Mouse (Mus musculus) midbrain, embryonic 13.5 days (tissue): ENCODE data around the gene Prr12. TPM values are rescaled to one million over a fixed set of nuclear protein-coding genes. Genes with fewer than 3 reads are reported as not detected.

ENCODE experiments used
- ATAC-seq: fragments of 200-750 bp; cut with Nextera tagmentation; 2 replicates; pipeline ENCODE4 v1.8.0; 2017; ENCODE audit warnings: mild to moderate bottlenecking, moderate TSS enrichment, moderate library complexity
- H3K27ac ChIP-seq: fragments of 300-500 bp; sonication (generic); 2 replicates; pipeline ENCODE4 v1.5.1; 2015; ENCODE audit warnings: inconsistent platforms, mild to moderate bottlenecking, moderate library complexity
- H3K27me3 ChIP-seq: fragments of 300-500 bp; sonication (generic); 2 replicates; pipeline ENCODE4 v1.6.1; 2015; ENCODE audit warnings: mild to moderate bottlenecking, inconsistent platforms
- H3K36me3 ChIP-seq: fragments of 300-500 bp; sonication (generic); 2 replicates; pipeline ENCODE4 v1.6.1; 2015; ENCODE audit warnings: mild to moderate bottlenecking, inconsistent platforms
- H3K4me1 ChIP-seq: fragments of 300-500 bp; sonication (generic); replicated peaks from 2 replicates; pipeline ENCODE4 v1.6.1; 2015; ENCODE audit warnings: inconsistent platforms
- H3K4me2 ChIP-seq: fragments of 300-500 bp; sonication (generic); replicated peaks from 2 replicates; pipeline ENCODE4 v1.6.1; 2015; ENCODE audit warnings: moderate library complexity, mild to moderate bottlenecking, inconsistent platforms
- H3K4me3 ChIP-seq: fragments of 300-500 bp; sonication (generic); replicated peaks from 2 replicates; pipeline ENCODE4 v1.5.1; 2015; ENCODE audit warnings: mild to moderate bottlenecking, inconsistent platforms
- H3K9ac ChIP-seq: fragments of 300-500 bp; sonication (generic); replicated peaks from 2 replicates; pipeline ENCODE4 v1.6.1; 2015; ENCODE audit warnings: mild to moderate bottlenecking, inconsistent platforms
- H3K9me3 ChIP-seq: fragments of 300-500 bp; sonication (generic); 2 replicates; pipeline ENCODE4 v1.6.1; 2016; ENCODE audit warnings: mild to moderate bottlenecking, inconsistent platforms
- WGBS: fragments of 180-500 bp; shearing (Covaris S2); methylation state at CpG from one replicate; pipeline ENCODE4 v1.1.7; 2015; 5-methylcytosine and 5-hydroxymethylcytosine counted together
- polyA plus RNA-seq: library from polyadenylated mRNA; unstranded; fragments of >200 nt; fragmentation: Nextera tagmentation; extraction: Ambion mirVana; gene quantifications from 2 replicates; pipeline ENCODE4 v1.2.1, GENCODE M21; 2015

The Prr12 gene
- polyA plus RNA-seq, 1 experiment from 2014 or later = 17.0 TPM

DNA sequence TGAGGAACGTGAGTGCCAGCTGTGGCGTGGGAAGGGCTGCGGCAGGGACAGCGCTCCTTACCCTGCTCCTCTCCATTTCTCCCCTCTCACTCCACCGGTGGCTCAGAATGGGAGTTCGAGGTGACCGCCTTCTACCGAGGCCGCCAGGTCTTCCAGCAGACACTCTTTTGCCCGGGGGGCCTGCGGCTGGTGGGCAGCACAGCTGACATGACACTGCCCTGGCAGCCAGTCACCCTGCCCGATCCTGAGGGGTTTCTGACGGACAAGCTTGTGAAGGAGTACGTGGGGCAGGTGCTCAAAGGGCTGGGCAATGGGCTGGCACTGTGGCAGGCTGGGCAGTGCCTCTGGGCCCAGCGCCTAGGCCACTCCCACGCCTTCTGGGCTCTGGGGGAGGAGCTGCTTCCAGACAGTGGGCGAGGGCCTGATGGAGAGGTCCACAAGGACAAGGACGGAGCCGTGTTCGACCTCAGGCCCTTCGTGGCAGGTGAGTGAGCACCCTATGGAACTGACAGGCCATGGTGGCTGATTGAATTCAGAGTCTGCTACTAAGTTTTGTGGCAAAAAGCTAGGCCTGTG lies 52.1 kb downstream of the Prr12 start:
- Histone ChIP-seq H3K4me2 (no peak overlapping the region), H3K4me3 (no peak overlapping the region), H3K27ac (no peak overlapping the region), H3K9me3 (no peaks in the 10 kb centered on the region), H3K36me3 (peaks cover 60% of the 10 kb centered on the region), H3K4me1 (peaks cover 33% of the 10 kb centered on the region), H3K27me3 (no peaks in the 10 kb centered on the region), H3K9ac (no peak overlapping the region)
- no peak for ATAC-seq
- 86% methylated on average over 21 of the region's 21 CpGs for WGBS

DNA sequence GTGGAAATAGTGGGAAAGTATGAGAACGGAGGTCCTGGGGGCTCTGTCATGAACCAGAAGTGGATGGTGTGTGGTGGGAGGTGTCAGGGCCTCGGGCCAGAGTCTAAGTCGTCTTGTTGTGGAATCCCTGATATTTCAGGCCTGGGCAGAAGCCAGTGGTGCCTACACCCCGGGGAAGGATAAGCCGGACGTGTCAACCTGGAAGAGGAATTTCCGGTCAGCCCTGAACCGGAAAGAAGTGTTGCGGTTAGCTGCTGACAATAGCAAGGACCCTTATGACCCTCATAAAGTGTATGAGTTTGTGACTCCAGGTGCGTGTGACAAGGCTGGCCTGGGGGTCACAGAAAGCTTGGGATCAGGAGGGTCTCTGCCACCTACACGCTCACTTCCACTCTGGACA lies 52.9 kb downstream of the Prr12 start:
- H3K36me3 ChIP-seq = peaks cover 51% of the 10 kb centered on the region
- no peaks in the 10 kb centered on the region for H3K9me3 ChIP-seq
- peaks cover 33% of the 10 kb centered on the region for H3K4me1 ChIP-seq
- 87% methylated on average over 11 of the region's 11 CpGs for WGBS
- H3K9ac ChIP-seq = no peak overlapping the region
- no peak for ATAC-seq
- H3K4me3 ChIP-seq = no peak overlapping the region
- H3K27me3 ChIP-seq = no peaks in the 10 kb centered on the region
- no peak overlapping the region; the same call in 1 of the 2 replicates for H3K4me2 ChIP-seq
- no peak overlapping the region for H3K27ac ChIP-seq

DNA sequence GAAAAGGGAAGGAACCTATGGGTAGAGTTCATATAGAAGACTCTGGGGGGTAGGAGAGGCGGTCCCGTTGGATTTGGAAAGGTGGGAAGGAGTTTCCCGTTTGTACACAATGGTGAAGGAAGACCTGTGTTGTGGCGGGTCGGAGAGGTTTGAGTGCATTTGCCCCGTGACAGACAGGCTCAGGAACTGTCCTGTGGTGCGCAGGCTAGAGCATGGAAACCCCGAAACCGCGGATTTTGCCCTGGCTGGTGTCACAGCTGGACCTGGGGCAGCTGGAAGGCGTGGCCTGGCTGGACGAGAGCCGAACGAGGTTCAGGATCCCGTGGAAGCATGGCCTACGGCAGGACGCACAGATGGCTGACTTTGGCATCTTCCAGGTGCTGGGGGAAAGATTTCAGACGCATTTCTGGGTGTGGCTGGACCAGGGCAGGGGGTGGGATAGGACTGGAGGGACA lies 54.2 kb downstream of the Prr12 start, which contains the start of gene Bcl2l12:
Gene Bcl2l12 (minus strand): TSS at position 212 of the 455 bp plus-strand sequence.
- no peaks in the 10 kb centered on the region for H3K9me3 ChIP-seq
- H3K4me1 ChIP-seq = peaks cover 33% of the 10 kb centered on the region
- peak within 1 kb of the TSS; percentile 50 for H3K4me3 ChIP-seq
- peaks cover 46% of the 10 kb centered on the region for H3K36me3 ChIP-seq
- peak within 1 kb of the TSS; percentile 74 for H3K9ac ChIP-seq
- no peaks in the 10 kb centered on the region for H3K27me3 ChIP-seq
- peak within 1 kb of the TSS; percentile 69 for H3K4me2 ChIP-seq
- no peak for ATAC-seq
- 5% methylated on average over 18 of the region's 18 CpGs for WGBS
- peak within 1 kb of the TSS; percentile 30 for H3K27ac ChIP-seq

DNA sequence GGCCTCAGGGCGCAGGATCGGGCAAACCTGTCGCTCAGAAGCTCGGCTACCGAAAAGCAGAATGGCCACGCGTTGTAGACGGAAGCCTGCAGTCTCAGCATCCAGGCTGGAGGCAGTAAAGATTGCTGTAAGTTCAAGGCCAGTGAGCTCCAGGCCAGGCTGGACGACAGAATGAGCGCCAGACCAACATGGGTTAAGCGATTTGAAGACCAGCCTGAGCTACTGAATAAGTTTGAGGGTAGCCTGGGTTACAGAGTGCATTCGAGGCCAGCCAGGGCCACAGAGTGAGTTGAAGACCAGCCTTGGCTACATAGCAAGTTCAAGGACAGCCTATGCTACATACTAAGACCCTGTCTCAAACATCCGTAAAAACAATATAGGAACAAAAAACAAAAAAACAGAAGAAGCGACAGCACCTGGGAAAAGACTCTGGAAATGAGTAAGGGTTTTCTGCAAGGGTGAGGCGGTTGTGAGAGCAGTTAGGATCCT lies 54.7 kb downstream of the Prr12 start:
- Histone ChIP-seq H3K9me3 (no peaks in the 10 kb centered on the region), H3K27me3 (no peaks in the 10 kb centered on the region), H3K27ac (peak overlapping the region; percentile 30), H3K36me3 (peaks cover 41% of the 10 kb centered on the region), H3K4me2 (peak overlapping the region; percentile 69), H3K4me1 (peaks cover 33% of the 10 kb centered on the region), H3K9ac (peak overlapping the region; percentile 74), H3K4me3 (peak overlapping the region; percentile 50)
- WGBS = 5% methylated on average over 15 of the region's 15 CpGs
- peak; percentile 25; the same call in 1 of the 2 replicates for ATAC-seq

DNA sequence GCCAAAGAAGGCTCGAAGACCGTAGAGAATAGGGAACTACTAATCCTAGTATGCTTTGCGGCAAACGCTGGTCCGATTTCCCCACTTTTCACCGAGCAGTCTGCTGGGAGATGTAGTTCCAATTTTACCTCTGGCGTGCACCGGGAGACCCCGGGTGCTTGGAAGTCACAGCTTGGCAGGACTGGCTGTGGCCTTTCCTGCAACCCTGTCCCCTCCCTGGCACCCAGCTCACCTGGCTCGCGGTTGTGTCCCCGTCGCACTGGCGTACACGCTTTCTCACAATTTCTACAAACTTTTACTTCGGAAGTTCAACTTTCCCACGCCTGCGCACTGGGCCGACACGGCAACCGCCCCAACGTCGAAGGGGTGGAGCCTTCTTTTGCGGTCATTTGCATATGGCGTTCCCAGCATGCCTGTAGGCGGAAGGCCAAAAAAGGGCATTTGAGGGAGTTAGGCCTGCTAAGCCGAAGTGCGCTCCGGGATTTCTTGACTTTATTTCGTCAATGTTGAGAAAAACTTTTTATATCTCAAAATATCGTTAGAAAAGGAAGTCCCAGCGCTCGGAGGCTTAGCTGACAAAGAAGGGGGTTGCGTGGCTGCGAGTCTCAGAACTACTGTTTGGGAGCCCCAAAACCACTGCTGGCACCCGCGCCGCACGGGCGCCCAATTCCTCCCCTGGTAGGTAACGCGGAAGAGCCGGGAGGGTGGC lies 55.3 kb downstream of the Prr12 start, which contains the start of gene Irf3:
Gene Irf3 (plus strand): TSS at position 418 of the 709 bp plus-strand sequence.
- Histone ChIP-seq H3K9me3 (no peaks in the 10 kb centered on the region), H3K4me1 (peaks cover 33% of the 10 kb centered on the region), H3K9ac (peak within 1 kb of the TSS; percentile 74), H3K27ac (peak within 1 kb of the TSS; percentile 30), H3K4me2 (peak within 1 kb of the TSS; percentile 69), H3K27me3 (no peaks in the 10 kb centered on the region), H3K4me3 (peak within 1 kb of the TSS; percentile 50), H3K36me3 (peaks cover 40% of the 10 kb centered on the region)
- WGBS = under 1% methylated on average over 43 of the region's 43 CpGs
- ATAC-seq = peak; percentile 92

DNA sequence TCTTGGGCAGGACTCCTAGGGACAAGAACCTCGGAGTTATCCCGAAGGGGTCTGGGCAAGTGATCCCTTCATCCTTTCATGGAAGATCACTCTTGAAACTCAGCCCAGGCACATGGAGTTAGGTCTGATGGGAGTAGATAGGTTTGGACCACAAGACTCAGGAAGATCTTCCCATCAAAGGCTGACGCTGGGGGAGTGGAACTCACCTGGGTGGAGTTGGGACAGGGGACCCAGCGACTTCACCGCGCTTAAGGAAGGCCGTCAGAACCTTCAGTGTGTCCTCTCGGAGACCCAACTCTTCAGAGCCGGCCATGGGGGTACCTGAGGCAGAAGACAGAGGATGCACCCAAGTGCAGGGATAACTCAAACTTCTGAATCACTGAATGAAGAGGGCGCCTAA lies 56.0 kb downstream of the Prr12 start:
- Histone ChIP-seq H3K9me3 (no peaks in the 10 kb centered on the region), H3K9ac (peak overlapping the region; percentile 74), H3K27ac (no peak overlapping the region), H3K36me3 (peaks cover 37% of the 10 kb centered on the region), H3K4me1 (peaks cover 33% of the 10 kb centered on the region), H3K27me3 (no peaks in the 10 kb centered on the region), H3K4me2 (peak overlapping the region; percentile 69), H3K4me3 (peak overlapping the region; percentile 50)
- WGBS = 14% methylated on average over 10 of the region's 10 CpGs
- ATAC-seq = no peak

DNA sequence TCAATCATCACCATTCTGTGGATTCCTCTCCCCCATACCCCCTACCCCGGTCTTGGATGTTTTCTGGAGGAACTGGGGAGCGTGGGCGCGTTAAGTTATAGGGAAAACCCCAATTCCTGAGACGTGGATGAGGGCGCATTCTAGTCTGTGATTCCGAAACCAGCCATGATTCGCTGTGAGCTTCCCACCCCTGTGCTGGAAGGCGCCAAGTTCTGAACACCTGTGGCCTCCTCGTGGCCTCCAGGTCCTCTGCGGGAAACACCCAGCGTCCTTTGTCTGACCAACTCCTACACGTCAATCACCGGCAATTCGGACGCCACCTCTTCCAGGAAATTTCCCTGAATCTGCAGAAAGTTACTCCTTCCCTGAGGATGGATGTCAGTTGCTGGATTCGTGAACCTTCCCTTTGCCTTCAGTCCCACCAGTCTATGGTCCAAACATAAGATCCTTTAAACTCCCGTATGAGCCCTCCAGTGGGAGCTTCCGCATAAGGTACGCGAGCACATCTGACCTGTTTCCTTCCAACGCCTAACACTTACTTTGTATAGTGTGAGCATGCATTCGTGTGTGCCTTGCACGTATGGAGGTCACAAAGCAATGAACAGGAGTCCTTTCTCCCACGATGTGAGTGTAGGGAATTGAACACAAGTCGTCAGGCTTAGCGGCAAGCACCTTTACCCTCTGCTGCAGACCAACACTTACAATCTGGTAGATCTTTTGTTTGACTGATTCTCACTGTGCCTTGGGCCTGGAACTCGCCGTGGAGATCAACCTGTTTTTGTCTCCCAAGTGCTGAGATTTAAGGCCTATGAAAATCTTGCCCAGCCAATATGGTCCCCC lies 65.6 kb downstream of the Prr12 start:
- peak overlapping the region; percentile 86 for H3K4me2 ChIP-seq
- 1% methylated on average over 29 of the region's 29 CpGs for WGBS
- ATAC-seq = peak; percentile 49
- H3K27me3 ChIP-seq = no peaks in the 10 kb centered on the region
- H3K9ac ChIP-seq = peak overlapping the region; percentile 87
- H3K27ac ChIP-seq = peak overlapping the region; percentile 93
- peak overlapping the region; percentile 94 for H3K4me3 ChIP-seq
- H3K36me3 ChIP-seq = peaks cover 18% of the 10 kb centered on the region
- no peaks in the 10 kb centered on the region for H3K9me3 ChIP-seq
- peaks cover 50% of the 10 kb centered on the region for H3K4me1 ChIP-seq

DNA sequence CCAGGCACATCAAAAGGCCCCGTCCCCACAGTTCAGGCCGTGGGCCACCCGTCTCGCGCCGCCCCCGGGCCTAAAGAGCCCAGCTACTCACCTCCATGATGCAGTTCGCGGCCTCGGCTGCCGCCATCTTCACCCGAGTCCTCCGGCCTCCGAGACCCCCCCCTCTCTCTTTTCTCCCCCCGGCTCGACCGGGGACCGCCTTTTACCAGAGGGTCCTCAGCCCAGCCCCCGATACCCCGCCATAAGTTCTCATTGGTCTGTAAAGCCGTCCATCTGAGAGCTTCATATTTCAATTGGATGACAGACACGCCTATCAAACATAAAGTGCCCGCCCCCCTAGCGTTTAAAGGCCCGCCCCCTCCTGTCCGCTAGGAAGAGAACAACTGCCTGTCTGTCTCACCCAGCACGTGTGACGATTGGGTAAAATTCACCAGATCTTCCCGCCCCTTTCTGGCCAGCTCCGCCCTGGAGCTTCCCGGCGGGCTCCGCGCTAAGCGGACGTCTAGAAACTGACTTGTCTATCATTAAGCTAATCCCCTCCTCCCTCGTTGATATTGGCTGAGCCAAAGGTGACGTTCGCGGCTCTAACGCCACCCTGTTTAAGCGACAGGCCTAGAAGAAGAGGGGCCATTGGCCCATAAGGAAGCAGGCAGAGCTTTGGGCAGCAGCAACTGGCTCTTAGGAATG lies 66.3 kb downstream of the Prr12 start, which contains the start of gene Prmt1:
Gene Prmt1 (minus strand): TSS at position 377 of the 687 bp plus-strand sequence.
- no peaks in the 10 kb centered on the region for H3K27me3 ChIP-seq
- WGBS = 1% methylated on average over 42 of the region's 42 CpGs
- H3K4me2 ChIP-seq = peak within 1 kb of the TSS; percentile 86
- ATAC-seq = peak; percentile 98
- H3K9me3 ChIP-seq = no peaks in the 10 kb centered on the region
- H3K4me3 ChIP-seq = peak within 1 kb of the TSS; percentile 94
- H3K36me3 ChIP-seq = peaks cover 20% of the 10 kb centered on the region
- peak within 1 kb of the TSS; percentile 98 for H3K9ac ChIP-seq
- H3K27ac ChIP-seq = peak within 1 kb of the TSS; percentile 95
- peaks cover 50% of the 10 kb centered on the region for H3K4me1 ChIP-seq

DNA sequence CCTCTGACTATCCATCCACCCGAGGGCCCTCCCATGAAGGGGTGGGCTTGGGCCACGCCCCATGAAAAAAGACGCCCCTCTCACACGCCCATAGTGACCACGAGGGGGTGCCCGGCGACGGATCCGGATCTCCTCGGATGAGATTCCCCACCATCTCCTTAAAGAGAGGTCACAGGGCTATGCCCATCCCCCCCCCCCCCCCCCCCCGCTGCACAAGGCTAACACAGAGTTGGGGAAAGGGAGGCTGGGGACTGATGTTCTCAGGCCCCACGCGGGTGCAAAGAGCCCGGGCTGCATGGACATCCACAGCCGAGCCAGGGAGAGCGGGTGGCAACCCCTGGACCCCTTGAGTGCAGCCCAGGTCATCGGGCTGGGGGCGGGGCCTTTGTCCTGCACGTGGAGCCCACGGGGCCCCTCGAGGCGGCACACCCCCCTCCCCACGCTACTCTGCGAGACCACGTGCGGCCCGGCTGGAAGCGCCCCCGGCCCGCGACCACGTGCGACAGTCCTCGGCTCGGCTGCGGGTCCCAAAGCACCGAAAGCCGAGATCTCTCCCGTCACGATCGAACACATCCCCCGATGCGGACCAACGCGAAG lies 67.0 kb downstream of the Prr12 start:
- Histone ChIP-seq H3K9me3 (no peaks in the 10 kb centered on the region), H3K4me3 (peak overlapping the region; percentile 94), H3K4me2 (peak overlapping the region; percentile 65), H3K9ac (peak overlapping the region; percentile 98), H3K4me1 (peaks cover 50% of the 10 kb centered on the region), H3K27me3 (no peaks in the 10 kb centered on the region), H3K27ac (peak overlapping the region; percentile 95), H3K36me3 (peaks cover 26% of the 10 kb centered on the region)
- WGBS = under 1% methylated on average over 44 of the region's 45 CpGs
- ATAC-seq = peak; percentile 4

DNA sequence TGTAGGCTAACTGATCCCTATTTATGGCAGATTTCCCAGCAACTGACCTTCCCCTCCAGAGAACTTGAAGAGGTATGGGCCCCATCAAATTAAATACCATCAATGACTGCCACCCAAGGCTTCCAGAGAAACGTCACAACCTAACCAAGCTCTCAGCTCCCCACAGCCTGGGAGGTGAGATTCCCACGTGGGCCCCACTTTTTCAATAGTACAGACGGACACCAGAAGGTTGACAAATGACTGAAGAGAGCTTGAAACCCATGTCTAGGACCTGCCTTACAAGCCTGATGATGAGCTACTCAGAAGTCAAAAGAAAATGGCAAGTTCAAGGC lies 67.9 kb downstream of the Prr12 start:
- no peak for ATAC-seq
- H3K9me3 ChIP-seq = no peaks in the 10 kb centered on the region

More for the DNA sequence above, 67.9 kb downstream of the Prr12 start:
- Histone ChIP-seq H3K27me3 (no peaks in the 10 kb centered on the region), H3K4me2 (peak overlapping the region; percentile 65), H3K9ac (peak overlapping the region; percentile 52), H3K4me3 (peak overlapping the region; percentile 94), H3K4me1 (peaks cover 45% of the 10 kb centered on the region), H3K27ac (peak overlapping the region; percentile 95; the same call in 1 of the 2 replicates), H3K36me3 (peaks cover 31% of the 10 kb centered on the region)
- WGBS = 52% methylated on average over 3 of the region's 3 CpGs
